Mouse (Mus musculus) hindbrain, postnatal 0 days (tissue): ENCODE results near the gene Med29. TPM values are rescaled to one million over a fixed set of nuclear protein-coding genes. Genes with fewer than 3 reads are reported as not detected.

Source experiments
- ATAC-seq: fragments of 200-750 bp; cut with Nextera tagmentation; 2 replicates; pipeline ENCODE4 v1.8.0; 2017; ENCODE audit warnings: mild to moderate bottlenecking, moderate TSS enrichment, moderate library complexity
- DNase-seq: peaks from one replicate; pipeline ENCODE4 v3.0.0-alpha.2; 2015; ENCODE audit warnings: low spot score
- H3K27ac ChIP-seq: fragments of 300-500 bp; sonication (generic); 2 replicates; pipeline ENCODE4 v1.5.1; 2014; ENCODE audit warnings: mild to moderate bottlenecking
- H3K27me3 ChIP-seq: fragments of 300-500 bp; sonication (generic); 2 replicates; pipeline ENCODE4 v1.6.1; 2014; ENCODE audit warnings: low read length, mixed read lengths; ENCODE audit not compliant: insufficient read depth
- H3K36me3 ChIP-seq: fragments of 300-500 bp; sonication (generic); 2 replicates; pipeline ENCODE4 v1.6.1; 2014; ENCODE audit warnings: low read length, mixed read lengths; ENCODE audit not compliant: insufficient read depth
- H3K4me1 ChIP-seq: fragments of 300-500 bp; sonication (generic); 2 replicates; pipeline ENCODE4 v1.6.1; 2014; ENCODE audit warnings: antibody characterized with exemption, low read length, mixed read lengths; ENCODE audit not compliant: insufficient read depth
- H3K4me2 ChIP-seq: fragments of 300-500 bp; sonication (generic); 2 replicates; pipeline ENCODE4 v1.6.1; 2014; ENCODE audit warnings: low read depth, mild to moderate bottlenecking, low read length, moderate library complexity, mixed read lengths
- H3K4me3 ChIP-seq: fragments of 300-500 bp; sonication (generic); 2 replicates; pipeline ENCODE4 v1.5.1; 2014; ENCODE audit warnings: low read length
- H3K9ac ChIP-seq: fragments of 300-500 bp; sonication (generic); replicated peaks from 2 replicates; pipeline ENCODE4 v1.6.1; 2014; ENCODE audit warnings: mild to moderate bottlenecking, low read length, moderate library complexity, mixed read lengths
- H3K9me3 ChIP-seq: fragments of 300-500 bp; sonication (generic); 2 replicates; pipeline ENCODE4 v1.6.1; 2016; ENCODE audit warnings: low read length, mixed read lengths
- CTCF ChIP-seq: IDR thresholded peaks from 2 replicates; pipeline ENCODE4 v1.5.1; 2016; ENCODE audit warnings: antibody characterized with exemption, control low read depth, low read depth
- WGBS: fragments of 180-500 bp; shearing (Covaris S2); extraction: QIAGEN DNeasy Blood & Tissue Kit; methylation state at CpG from one replicate; pipeline ENCODE4 v1.1.7; 2014; 5-methylcytosine and 5-hydroxymethylcytosine counted together
- polyA plus RNA-seq: library from polyadenylated mRNA; unstranded; fragments of >200 nt; fragmentation: Nextera tagmentation; extraction: Ambion mirVana; gene quantifications from 2 replicates; pipeline ENCODE4 v1.2.1, GENCODE M21; 2015
- total RNA-seq: library from RNA; depleted of rRNA; stranded (reverse); fragments of >200 nt; gene quantifications from 2 replicates; pipeline ENCODE4 v1.2.3, GENCODE M21; 2014

Med29 gene
- total and polyA plus RNA-seq, 2 experiments from 2014 or later, result 33.6 to 42.9 TPM

GRCm38 (mm10) chr7:28418096-28418670, 25.7 kb upstream of the Med29 start:
- H3K27ac ChIP-seq, result 0 out of 2 replicates have a peak overlapping the region, but pooled peaks have one; percentile 20
- peak; percentile 68 for ATAC-seq
- DNase-seq, result peak; percentile 37

GRCm38 (mm10) chr7:28417368-28417767, 24.9 kb upstream of the Med29 start:
- no peak for ATAC-seq
- H3K4me1 ChIP-seq, result no peaks in the 10 kb centered on the region
- TF ChIP-seq CTCF, result peak; percentile 37; the same call in 1 of the 2 replicates
- peaks cover 25% of the 10 kb centered on the region for H3K36me3 ChIP-seq
- no peak overlapping the region for H3K4me3 ChIP-seq
- no peak overlapping the region for H3K9ac ChIP-seq
- H3K27ac ChIP-seq, result peak overlapping the region; percentile 20; the same call in 1 of the 2 replicates
- H3K9me3 ChIP-seq, result no peaks in the 10 kb centered on the region
- H3K27me3 ChIP-seq, result no peaks in the 10 kb centered on the region
- H3K4me2 ChIP-seq, result no peak overlapping the region
- no peak for DNase-seq

More at GRCm38 (mm10) chr7:28418096-28418670, 25.7 kb upstream of the Med29 start:
- Histone ChIP-seq H3K4me1 (no peaks in the 10 kb centered on the region), H3K27me3 (no peaks in the 10 kb centered on the region), H3K36me3 (peaks cover 26% of the 10 kb centered on the region), H3K4me2 (no peak overlapping the region), H3K4me3 (no peak overlapping the region), H3K9me3 (no peaks in the 10 kb centered on the region), H3K9ac (no peak overlapping the region)
- 54% methylated on average over 8 of the region's 8 CpGs for WGBS
- no peak for TF ChIP-seq CTCF

- H3K27ac ChIP-seq, result no peak overlapping the region
- H3K4me1 ChIP-seq, result no peaks in the 10 kb centered on the region
- no peak overlapping the region for H3K4me2 ChIP-seq
- H3K9me3 ChIP-seq, result no peaks in the 10 kb centered on the region
- H3K9ac ChIP-seq, result no peak overlapping the region
- no peaks in the 10 kb centered on the region for H3K27me3 ChIP-seq
- TF ChIP-seq CTCF, result 0 out of 2 replicates have a peak, but pooled peaks have one; percentile 14
- 90% methylated on average over 4 of the region's 4 CpGs for WGBS
- H3K4me3 ChIP-seq, result no peak overlapping the region
- DNase-seq, result no peak
- ATAC-seq, result no peak
- peaks cover 31% of the 10 kb centered on the region for H3K36me3 ChIP-seq
These were observed 20.3 kb upstream of the Med29 start for GRCm38 (mm10) chr7:28412826-28413225.

GRCm38 (mm10) chr7:28410841-28411475, 18.4 kb upstream of the Med29 start:
- DNase-seq, result no peak

DNA sequence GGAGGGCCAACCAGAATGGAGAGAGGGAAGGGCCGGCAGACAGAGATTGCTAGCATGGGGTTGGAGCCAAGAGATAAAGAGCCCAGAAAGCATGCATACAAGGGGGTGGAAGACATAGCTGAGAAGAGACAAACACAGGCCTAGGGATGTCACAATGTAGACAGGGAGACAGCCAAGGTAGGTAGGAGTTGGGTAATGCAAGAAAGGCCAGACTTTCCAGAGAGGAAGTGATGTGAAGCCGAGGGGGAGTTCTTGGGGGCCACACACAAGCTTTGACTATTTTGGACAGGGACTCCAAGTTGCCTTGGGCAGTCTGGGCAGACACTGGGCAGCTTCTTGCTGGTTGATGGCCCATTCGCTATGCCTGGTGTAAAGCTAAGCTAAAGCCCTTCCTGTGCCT, 9.4 kb upstream of the Med29 start:
- Histone ChIP-seq H3K4me1 (no peaks in the 10 kb centered on the region), H3K9me3 (no peaks in the 10 kb centered on the region), H3K36me3 (peaks cover 87% of the 10 kb centered on the region), H3K27me3 (no peaks in the 10 kb centered on the region), H3K4me3 (no peak overlapping the region), H3K9ac (no peak overlapping the region), H3K4me2 (no peak overlapping the region), H3K27ac (no peak overlapping the region)
- 84% methylated on average over 3 of the region's 3 CpGs for WGBS
- DNase-seq (no peak), ATAC-seq (no peak)
- no peak for TF ChIP-seq CTCF

More at GRCm38 (mm10) chr7:28410841-28411475, 18.4 kb upstream of the Med29 start:
- H3K27me3 ChIP-seq, result no peaks in the 10 kb centered on the region
- H3K4me3 ChIP-seq, result no peak overlapping the region
- no peak overlapping the region for H3K27ac ChIP-seq
- H3K4me2 ChIP-seq, result no peak overlapping the region
- no peaks in the 10 kb centered on the region for H3K4me1 ChIP-seq
- H3K9me3 ChIP-seq, result no peaks in the 10 kb centered on the region
- no peak for ATAC-seq
- peaks cover 50% of the 10 kb centered on the region for H3K36me3 ChIP-seq
- no peak for TF ChIP-seq CTCF
- no peak overlapping the region for H3K9ac ChIP-seq
- 82% methylated on average over 3 of the region's 3 CpGs for WGBS

DNA sequence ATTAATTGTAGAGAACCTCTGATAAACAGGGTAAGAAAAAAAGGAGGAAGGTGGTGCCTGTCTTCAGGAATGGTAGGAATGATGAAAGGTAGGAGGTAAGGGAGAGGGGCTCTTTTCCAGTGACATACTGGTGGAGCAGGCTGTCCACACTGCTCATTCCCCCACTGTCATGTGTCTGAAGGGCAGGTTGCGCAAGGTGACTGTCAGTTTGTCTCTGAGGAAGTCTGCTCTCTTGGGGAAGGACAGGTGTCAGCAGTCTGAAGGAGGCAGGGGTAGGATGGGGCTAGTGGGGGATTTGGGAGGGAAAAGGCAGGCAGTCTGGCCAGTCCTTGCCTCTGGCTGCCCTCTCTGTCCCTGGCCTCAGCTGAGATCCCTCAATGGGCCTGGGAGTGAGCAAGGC, 8.5 kb upstream of the Med29 start:
- ATAC-seq (no peak), DNase-seq (no peak)
- Histone ChIP-seq H3K4me1 (no peaks in the 10 kb centered on the region), H3K9me3 (no peaks in the 10 kb centered on the region), H3K27ac (no peak overlapping the region), H3K4me2 (no peak overlapping the region), H3K27me3 (no peaks in the 10 kb centered on the region), H3K4me3 (no peak overlapping the region), H3K9ac (no peak overlapping the region), H3K36me3 (peaks cover 86% of the 10 kb centered on the region)
- 100% methylated on average over 1 of the region's 1 CpGs for WGBS
- TF ChIP-seq CTCF, result no peak

GRCm38 (mm10) chr7:28398696-28399340, 6.3 kb upstream of the Med29 start:
- Histone ChIP-seq H3K27ac (no peak overlapping the region), H3K36me3 (peaks cover 76% of the 10 kb centered on the region), H3K9ac (no peak overlapping the region), H3K9me3 (no peaks in the 10 kb centered on the region), H3K4me3 (no peak overlapping the region), H3K27me3 (no peaks in the 10 kb centered on the region), H3K4me1 (no peaks in the 10 kb centered on the region), H3K4me2 (no peak overlapping the region)
- TF ChIP-seq CTCF, result no peak
- DNase-seq, result no peak
- 84% methylated on average over 10 of the region's 10 CpGs for WGBS
- ATAC-seq, result no peak
